Mouse (Mus musculus) neutrophil, adult 65 days (primary cell): Measurements from ENCODE around the gene Kcnj5. TPM values are rescaled to one million over a fixed set of nuclear protein-coding genes. Genes with fewer than 3 reads are reported as not detected.

ENCODE experiments used
- total RNA-seq: library from RNA; stranded (reverse); gene quantifications from 2 replicates; pipeline ENCODE4 v1.2.4, GENCODE M21; 2023

Kcnj5 gene
- 0.25 TPM in 1 of 2 replicates, not detected in the other for total RNA-seq

DNA sequence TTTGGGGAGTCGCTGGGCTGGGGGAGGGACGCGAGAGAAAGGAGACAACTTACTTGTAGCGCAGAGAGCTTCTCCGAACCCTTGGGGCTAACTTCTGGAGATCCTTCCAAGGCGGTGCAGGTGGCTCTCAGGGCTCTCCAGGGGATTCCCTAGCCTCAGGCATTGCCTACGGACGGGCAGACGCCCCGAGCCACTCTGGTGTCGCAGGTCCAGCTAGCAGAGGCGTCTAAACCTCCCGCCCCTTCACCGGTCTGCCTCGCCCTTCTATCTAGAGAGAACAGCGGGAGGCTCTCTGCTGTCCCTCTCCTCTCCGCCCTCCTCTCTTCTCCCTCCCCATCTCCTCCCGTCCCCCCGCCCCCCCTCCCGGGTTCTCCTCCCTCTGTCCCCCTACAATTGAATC lies at the start of gene Kcnj5:
TSS of gene Kcnj5 (minus strand) at position 300 of the 400 bp plus-strand sequence.

DNA sequence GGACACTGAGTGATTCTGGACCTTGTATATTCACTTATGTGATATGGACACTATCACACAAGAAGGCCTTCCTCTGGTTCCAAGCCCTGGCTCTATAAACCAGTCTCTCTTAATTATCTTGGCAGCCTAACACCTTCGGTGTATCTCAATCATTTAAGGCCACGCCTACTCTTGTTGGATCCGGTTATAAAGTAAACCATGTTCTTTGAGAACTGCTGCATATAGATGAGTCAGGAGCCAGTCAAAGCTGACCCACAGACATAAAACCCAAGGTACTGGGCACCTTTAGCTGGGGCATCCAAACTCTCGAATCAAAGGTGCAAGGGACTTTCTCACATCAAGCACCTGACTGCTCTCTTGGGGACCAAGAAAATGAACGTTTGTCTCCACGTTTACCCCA lies 28.1 kb upstream of the Kcnj5 start, which contains the start of gene Kcnj1:
TSS of gene Kcnj1 (plus strand) at position 292 of the 400 bp plus-strand sequence.

Other genes with a start within 250 kb of the Kcnj5 start
- 1.4 and 3.1 TPM in 2 replicates for gene Arhgap32, start 228.2 kb downstream of the Kcnj5 start, total RNA-seq
- not detected in 2 replicates for gene Kcnj1, start 28.1 kb upstream of the Kcnj5 start, total RNA-seq
- 90.8 and 104 TPM in 2 replicates for gene Fli1, start 198.5 kb upstream of the Kcnj5 start, total RNA-seq